Mouse (Mus musculus): ENCODE results near the gene C2cd2l. TPM values are rescaled to one million over a fixed set of nuclear protein-coding genes. Genes with fewer than 3 reads are reported as not detected.

C2cd2l gene
- polyA plus RNA-seq, 1 experiment from 2014 or later: 10.1 TPM

DNA sequence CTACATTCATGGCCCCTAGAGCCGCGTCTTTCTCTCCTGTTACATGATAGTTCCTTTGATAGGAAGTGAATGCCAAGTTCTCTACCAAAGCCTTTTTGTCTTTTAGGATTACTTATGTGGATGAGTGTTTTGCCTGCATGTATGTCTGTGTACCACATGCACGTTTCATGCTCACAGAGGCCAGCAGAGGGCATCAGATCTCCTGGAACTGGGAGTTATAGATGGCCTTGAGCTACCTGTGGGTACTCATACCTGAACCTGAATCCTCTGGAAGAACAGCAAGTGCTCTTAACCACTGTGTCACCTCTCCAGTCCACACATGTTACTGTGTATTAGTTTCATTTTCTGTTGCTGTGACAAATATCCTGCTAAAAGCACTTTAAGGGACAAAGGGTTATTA is 27.6 kb downstream of the C2cd2l start:
- Histone ChIP-seq H3K4me2 (replicated peaks; ENCODE audit: low read depth, low read length) (no peak overlapping the region), H3K9ac (ENCODE audit: low read depth, low read length) (no peak overlapping the region), H3K27ac (ENCODE audit: low read depth, low read length) (no peak overlapping the region), H3K4me3 (ENCODE audit: low read depth, low read length) (no peak overlapping the region), H3K4me1 (replicated peaks; ENCODE audit: control insufficient read depth, insufficient read depth, low read length) (peaks cover under 1% of the 10 kb centered on the region; the same call in 1 of the 2 replicates), H3K9me3 (ENCODE audit: control insufficient read depth, low read length) (no peaks in the 10 kb centered on the region), H3K36me3 (ENCODE audit: control insufficient read depth, insufficient read depth, low read length) (peaks cover 13% of the 10 kb centered on the region; the same call in 1 of the 2 replicates), H3K27me3 (ENCODE audit: control insufficient read depth, insufficient read depth, low read length) (no peaks in the 10 kb centered on the region)
- no peak for ATAC-seq (ENCODE audit: low FRiP score)
- 70% methylated on average over 3 of the region's 3 CpGs for WGBS
- DNase-seq (ENCODE audit: low spot score): peak; percentile 41

DNA sequence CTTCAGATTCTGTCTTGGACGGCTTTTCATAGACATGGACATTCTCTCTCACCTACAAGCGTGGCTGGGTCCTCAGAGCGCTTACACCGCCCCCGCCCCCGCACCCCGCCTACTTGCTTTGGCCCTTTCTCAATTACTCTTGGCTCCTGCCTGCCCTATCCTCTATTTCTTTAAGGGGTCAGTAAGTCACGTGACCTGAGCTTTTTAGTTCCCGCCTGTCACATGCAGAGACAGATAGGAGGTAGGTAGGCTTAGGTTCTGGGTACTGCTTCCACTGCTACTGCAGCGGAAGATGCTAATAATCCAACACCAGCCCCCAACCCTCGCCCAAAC is 31.2 kb downstream of the C2cd2l start:
- H3K4me3 ChIP-seq (ENCODE audit: low read depth, low read length): peak overlapping the region; percentile 60
- WGBS: 7% methylated on average over 11 of the region's 11 CpGs
- DNase-seq (ENCODE audit: low spot score): peak; percentile 19
- H3K9me3 ChIP-seq (ENCODE audit: control insufficient read depth, low read length): no peaks in the 10 kb centered on the region
- no peak overlapping the region; the same call in 1 of the 2 replicates for H3K9ac ChIP-seq (ENCODE audit: low read depth, low read length)
- H3K36me3 ChIP-seq (ENCODE audit: control insufficient read depth, insufficient read depth, low read length): peaks cover 2% of the 10 kb centered on the region; the same call in 1 of the 2 replicates
- peaks cover 5% of the 10 kb centered on the region; the same call in 1 of the 2 replicates for H3K27me3 ChIP-seq (ENCODE audit: control insufficient read depth, insufficient read depth, low read length)
- H3K4me2 ChIP-seq (replicated peaks; ENCODE audit: low read depth, low read length): peak overlapping the region; percentile 92
- peaks cover 7% of the 10 kb centered on the region for H3K4me1 ChIP-seq (replicated peaks; ENCODE audit: control insufficient read depth, insufficient read depth, low read length)
- H3K27ac ChIP-seq (ENCODE audit: low read depth, low read length): no peak overlapping the region
- ATAC-seq (ENCODE audit: low FRiP score): peak; percentile 34; the same call in 1 of the 2 replicates

DNA sequence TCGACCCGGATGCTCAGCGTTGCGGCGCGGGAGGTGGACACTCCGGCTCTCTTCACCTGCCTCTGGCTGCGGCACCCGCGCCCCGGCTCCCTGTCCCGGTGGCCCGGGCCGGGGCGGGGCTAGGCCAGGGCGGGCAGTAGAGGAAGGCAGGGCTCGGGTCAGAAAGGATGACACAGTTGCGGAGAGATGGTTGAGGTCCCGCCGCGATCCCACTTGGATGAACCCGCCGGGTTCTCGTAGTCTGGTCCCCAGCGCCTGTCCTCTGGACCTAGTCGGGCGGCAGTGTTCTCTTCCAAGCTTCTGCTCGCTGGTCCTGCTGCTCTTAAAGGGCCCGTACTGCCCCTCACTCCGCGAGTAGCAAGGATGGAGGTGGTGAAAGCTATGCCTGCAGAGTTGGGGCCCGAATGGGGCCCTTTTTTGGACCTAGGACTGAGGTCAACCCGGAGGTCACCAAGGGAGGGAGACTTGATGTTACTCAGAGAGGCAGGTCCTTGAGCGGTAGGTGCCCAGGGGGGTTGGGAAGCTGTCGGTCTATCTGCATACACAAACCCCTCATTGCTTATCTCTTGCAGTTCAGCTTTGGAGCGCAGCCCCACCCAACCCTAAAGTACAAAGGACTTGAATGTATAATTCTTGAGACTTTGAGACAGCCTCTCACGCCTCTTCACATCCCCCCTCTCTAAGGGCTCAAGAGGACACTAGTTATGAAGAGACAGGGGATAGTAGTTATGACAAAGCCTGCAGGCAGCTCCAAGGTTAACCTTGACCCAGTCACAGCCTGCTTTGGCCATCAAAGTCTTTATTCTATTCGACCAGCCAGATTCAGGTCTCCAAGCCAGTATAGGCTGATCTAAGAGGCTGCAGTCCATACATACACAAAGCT is 31.8 kb downstream of the C2cd2l start, which contains the start of gene Abcg4:
Gene Abcg4 (minus strand): TSS at position 540 of the 883 bp plus-strand sequence.
- peaks cover 5% of the 10 kb centered on the region; the same call in 1 of the 2 replicates for H3K27me3 ChIP-seq (ENCODE audit: control insufficient read depth, insufficient read depth, low read length)
- H3K4me3 ChIP-seq (ENCODE audit: low read depth, low read length): peak within 1 kb of the TSS; percentile 60
- peak; percentile 69 for DNase-seq (ENCODE audit: low spot score)
- peak within 1 kb of the TSS; percentile 92 for H3K4me2 ChIP-seq (replicated peaks; ENCODE audit: low read depth, low read length)
- peaks cover 2% of the 10 kb centered on the region; the same call in 1 of the 2 replicates for H3K36me3 ChIP-seq (ENCODE audit: control insufficient read depth, insufficient read depth, low read length)
- peak within 1 kb of the TSS; percentile 56 for H3K27ac ChIP-seq (ENCODE audit: low read depth, low read length)
- H3K9me3 ChIP-seq (ENCODE audit: control insufficient read depth, low read length): no peaks in the 10 kb centered on the region
- H3K9ac ChIP-seq (ENCODE audit: low read depth, low read length): peak within 1 kb of the TSS; percentile 79
- ATAC-seq (ENCODE audit: low FRiP score): peak; percentile 68
- peaks cover 7% of the 10 kb centered on the region for H3K4me1 ChIP-seq (replicated peaks; ENCODE audit: control insufficient read depth, insufficient read depth, low read length)
- WGBS: 1% methylated on average over 34 of the region's 38 CpGs

GRCm38 (mm10) chr9:44287401-44288075 is 32.5 kb downstream of the C2cd2l start:
- peak; percentile 69 for DNase-seq (ENCODE audit: low spot score)
- WGBS: under 1% methylated on average over 47 of the region's 47 CpGs
- Histone ChIP-seq H3K4me1 (replicated peaks; ENCODE audit: control insufficient read depth, insufficient read depth, low read length) (peaks cover 7% of the 10 kb centered on the region), H3K9ac (ENCODE audit: low read depth, low read length) (peak overlapping the region; percentile 79), H3K27me3 (ENCODE audit: control insufficient read depth, insufficient read depth, low read length) (peaks cover 5% of the 10 kb centered on the region; the same call in 1 of the 2 replicates), H3K36me3 (ENCODE audit: control insufficient read depth, insufficient read depth, low read length) (peaks cover 2% of the 10 kb centered on the region; the same call in 1 of the 2 replicates), H3K4me3 (ENCODE audit: low read depth, low read length) (peak overlapping the region; percentile 60), H3K4me2 (replicated peaks; ENCODE audit: low read depth, low read length) (peak overlapping the region; percentile 92), H3K9me3 (ENCODE audit: control insufficient read depth, low read length) (no peaks in the 10 kb centered on the region), H3K27ac (ENCODE audit: low read depth, low read length) (peak overlapping the region; percentile 56)
- ATAC-seq (ENCODE audit: low FRiP score): peak; percentile 64

DNA sequence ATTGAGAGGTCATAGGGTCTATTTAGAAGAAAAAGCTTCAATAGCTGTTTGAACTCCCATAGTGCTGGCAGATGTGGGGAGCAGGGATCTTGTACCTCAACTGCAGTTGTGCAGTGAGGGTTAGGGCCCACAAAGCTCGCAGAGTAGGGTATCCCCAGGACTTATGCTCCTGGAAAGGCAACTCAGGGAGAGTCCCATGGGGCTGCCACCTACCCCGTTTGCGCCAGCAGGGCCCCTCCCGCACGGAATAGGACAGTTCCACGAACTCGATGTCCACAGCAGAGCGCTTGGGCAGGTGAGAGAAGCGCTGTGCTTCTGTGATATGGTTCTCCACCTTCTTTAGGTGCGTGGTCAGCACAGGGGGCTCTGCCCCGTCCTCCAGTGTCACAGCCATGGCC is 33.1 kb downstream of the C2cd2l start:
- Histone ChIP-seq H3K4me2 (replicated peaks; ENCODE audit: low read depth, low read length) (peak overlapping the region; percentile 92), H3K36me3 (ENCODE audit: control insufficient read depth, insufficient read depth, low read length) (no peaks in the 10 kb centered on the region; the same call in 1 of the 2 replicates), H3K27me3 (ENCODE audit: control insufficient read depth, insufficient read depth, low read length) (peaks cover 5% of the 10 kb centered on the region; the same call in 1 of the 2 replicates), H3K9ac (ENCODE audit: low read depth, low read length) (peak overlapping the region; percentile 79), H3K4me3 (ENCODE audit: low read depth, low read length) (peak overlapping the region; percentile 60), H3K4me1 (replicated peaks; ENCODE audit: control insufficient read depth, insufficient read depth, low read length) (peaks cover 7% of the 10 kb centered on the region), H3K27ac (ENCODE audit: low read depth, low read length) (no peak overlapping the region), H3K9me3 (ENCODE audit: control insufficient read depth, low read length) (no peaks in the 10 kb centered on the region)
- DNase-seq (ENCODE audit: low spot score) (peak; percentile 34), ATAC-seq (ENCODE audit: low FRiP score) (no peak)
- 11% methylated on average over 11 of the region's 11 CpGs for WGBS

DNA sequence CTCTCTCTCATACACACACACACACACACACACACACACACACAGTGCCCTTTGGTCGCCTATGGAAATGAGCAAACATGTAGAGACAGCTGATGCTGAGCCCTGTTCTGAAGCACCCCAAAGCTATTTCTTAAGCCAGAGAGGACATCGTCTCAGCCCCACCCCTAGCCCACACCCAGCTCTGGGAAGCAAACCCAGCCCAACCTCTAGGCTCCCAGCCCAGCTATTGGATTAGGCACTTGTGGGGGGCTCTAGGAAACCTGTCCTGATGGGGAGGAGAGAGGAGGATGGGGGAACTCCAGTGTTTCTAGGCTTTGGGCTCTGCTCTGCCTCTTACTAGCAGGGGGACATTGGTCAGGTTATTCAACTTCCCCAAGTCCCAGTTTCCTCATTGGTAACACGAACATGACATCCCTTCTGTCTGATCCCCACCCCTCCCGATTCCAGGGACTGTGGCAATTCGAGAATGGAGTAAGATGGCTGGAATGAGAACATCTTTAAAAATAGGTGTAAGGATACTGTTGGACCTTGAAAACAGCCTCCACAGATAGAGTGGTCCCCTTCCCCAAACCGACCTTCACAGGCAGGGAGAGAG is 33.7 kb downstream of the C2cd2l start:
- H3K27me3 ChIP-seq (ENCODE audit: control insufficient read depth, insufficient read depth, low read length): peaks cover 5% of the 10 kb centered on the region; the same call in 1 of the 2 replicates
- H3K4me3 ChIP-seq (ENCODE audit: low read depth, low read length): 0 out of 2 replicates have a peak overlapping the region, but pooled peaks have one; percentile 6
- peak overlapping the region; percentile 25; the same call in 1 of the 2 replicates for H3K4me2 ChIP-seq (replicated peaks; ENCODE audit: low read depth, low read length)
- DNase-seq (ENCODE audit: low spot score): no peak
- no peak for ATAC-seq (ENCODE audit: low FRiP score)
- WGBS: 16% methylated on average over 6 of the region's 6 CpGs
- H3K4me1 ChIP-seq (replicated peaks; ENCODE audit: control insufficient read depth, insufficient read depth, low read length): peaks cover 7% of the 10 kb centered on the region
- no peak overlapping the region for H3K27ac ChIP-seq (ENCODE audit: low read depth, low read length)
- H3K9ac ChIP-seq (ENCODE audit: low read depth, low read length): no peak overlapping the region
- no peaks in the 10 kb centered on the region; the same call in 1 of the 2 replicates for H3K36me3 ChIP-seq (ENCODE audit: control insufficient read depth, insufficient read depth, low read length)
- no peaks in the 10 kb centered on the region for H3K9me3 ChIP-seq (ENCODE audit: control insufficient read depth, low read length)

- Histone ChIP-seq H3K9me3 (ENCODE audit: control insufficient read depth, low read length) (no peaks in the 10 kb centered on the region), H3K9ac (ENCODE audit: low read depth, low read length) (no peak overlapping the region), H3K4me3 (ENCODE audit: low read depth, low read length) (no peak overlapping the region), H3K27ac (ENCODE audit: low read depth, low read length) (no peak overlapping the region), H3K4me1 (replicated peaks; ENCODE audit: control insufficient read depth, insufficient read depth, low read length) (peaks cover 7% of the 10 kb centered on the region), H3K4me2 (replicated peaks; ENCODE audit: low read depth, low read length) (no peak overlapping the region), H3K27me3 (ENCODE audit: control insufficient read depth, insufficient read depth, low read length) (peaks cover 5% of the 10 kb centered on the region; the same call in 1 of the 2 replicates), H3K36me3 (ENCODE audit: control insufficient read depth, insufficient read depth, low read length) (no peaks in the 10 kb centered on the region)
- DNase-seq (ENCODE audit: low spot score) (no peak), ATAC-seq (ENCODE audit: low FRiP score) (no peak)
- 75% methylated on average over 5 of the region's 5 CpGs for WGBS
These were observed 36.9 kb downstream of the C2cd2l start for GRCm38 (mm10) chr9:44283183-44283582.

GRCm38 (mm10) chr9:44269973-44270372 is 50.1 kb downstream of the C2cd2l start:
- H3K9me3 ChIP-seq (ENCODE audit: control insufficient read depth, low read length): no peaks in the 10 kb centered on the region
- DNase-seq (ENCODE audit: low spot score) (no peak), ATAC-seq (ENCODE audit: low FRiP score) (no peak)
- no peaks in the 10 kb centered on the region for H3K27me3 ChIP-seq (ENCODE audit: control insufficient read depth, insufficient read depth, low read length)
- H3K36me3 ChIP-seq (ENCODE audit: control insufficient read depth, insufficient read depth, low read length): no peaks in the 10 kb centered on the region
- H3K4me1 ChIP-seq (replicated peaks; ENCODE audit: control insufficient read depth, insufficient read depth, low read length): no peaks in the 10 kb centered on the region
- H3K9ac ChIP-seq (ENCODE audit: low read depth, low read length): no peak overlapping the region
- H3K27ac ChIP-seq (ENCODE audit: low read depth, low read length): no peak overlapping the region
- H3K4me3 ChIP-seq (ENCODE audit: low read depth, low read length): no peak overlapping the region
- no peak overlapping the region for H3K4me2 ChIP-seq (replicated peaks; ENCODE audit: low read depth, low read length)
- 84% methylated on average over 4 of the region's 4 CpGs for WGBS
